Mouse (Mus musculus): ENCODE measurements around the gene Slc41a2.
"Not testable (repeated sequence)": the region's sequence is repeated elsewhere in the genome, so short reads cannot be mapped to it uniquely, and the experiment has no call there.

Slc41a2 gene

GRCm38 (mm10) chr10:83351779-83352178 lies 14.1 kb upstream of the Slc41a2 start:
- DNase-seq (ENCODE audit: low read depth), result not testable (repeated sequence)

GRCm38 (mm10) chr10:83350689-83351088 lies 13.0 kb upstream of the Slc41a2 start:
- no peak for DNase-seq (ENCODE audit: low read depth)

GRCm38 (mm10) chr10:83347494-83347893 lies 9.8 kb upstream of the Slc41a2 start:
- DNase-seq (ENCODE audit: low read depth), result no peak

GRCm38 (mm10) chr10:83346359-83346736 lies 8.7 kb upstream of the Slc41a2 start:
- DNase-seq (ENCODE audit: low read depth), result no peak

GRCm38 (mm10) chr10:83345693-83346358 lies 8.1 kb upstream of the Slc41a2 start:
- no peak for DNase-seq (ENCODE audit: low read depth)

GRCm38 (mm10) chr10:83343828-83344685 lies 6.4 kb upstream of the Slc41a2 start:
- peak; percentile 53 for DNase-seq (ENCODE audit: low read depth)

GRCm38 (mm10) chr10:83343171-83343570 lies 5.5 kb upstream of the Slc41a2 start:
- peak; percentile 76 for DNase-seq (ENCODE audit: low read depth)

GRCm38 (mm10) chr10:83341226-83341625 lies 3.5 kb upstream of the Slc41a2 start:
- DNase-seq (ENCODE audit: low read depth), result no peak

GRCm38 (mm10) chr10:83337971-83338598 lies 403 bp upstream of the Slc41a2 start:
- DNase-seq (ENCODE audit: low read depth), result no peak

- DNase-seq (ENCODE audit: low read depth), result no peak
Observed at GRCm38 (mm10) chr10:83336336-83336735, 1.3 kb downstream of the Slc41a2 start.

- no peak for DNase-seq (ENCODE audit: low read depth)
Observed at GRCm38 (mm10) chr10:83332581-83332980, 5.1 kb downstream of the Slc41a2 start.

- DNase-seq (ENCODE audit: low read depth), result no peak
Observed at GRCm38 (mm10) chr10:83331811-83332210, 5.9 kb downstream of the Slc41a2 start.

GRCm38 (mm10) chr10:83330336-83330735 lies 7.3 kb downstream of the Slc41a2 start:
- DNase-seq (ENCODE audit: low read depth), result no peak

GRCm38 (mm10) chr10:83328791-83329190 lies 8.9 kb downstream of the Slc41a2 start:
- peak; percentile 14 for DNase-seq (ENCODE audit: low read depth)

GRCm38 (mm10) chr10:83326648-83327285 lies 10.9 kb downstream of the Slc41a2 start:
- DNase-seq (ENCODE audit: low read depth), result no peak

- no peak for DNase-seq (ENCODE audit: low read depth)
Observed at GRCm38 (mm10) chr10:83325903-83326302, 11.8 kb downstream of the Slc41a2 start.

- no peak for DNase-seq (ENCODE audit: low read depth)
Observed at GRCm38 (mm10) chr10:83324871-83325270, 12.8 kb downstream of the Slc41a2 start.

GRCm38 (mm10) chr10:83322551-83323100 lies 15.1 kb downstream of the Slc41a2 start:
- DNase-seq (ENCODE audit: low read depth), result no peak

GRCm38 (mm10) chr10:83321528-83321927 lies 16.2 kb downstream of the Slc41a2 start:
- no peak for DNase-seq (ENCODE audit: low read depth)

GRCm38 (mm10) chr10:83320870-83321269 lies 16.8 kb downstream of the Slc41a2 start:
- DNase-seq (ENCODE audit: low read depth), result peak; percentile 85

- peak; percentile 50 for DNase-seq (ENCODE audit: low read depth)
Observed at GRCm38 (mm10) chr10:83320396-83320795, 17.3 kb downstream of the Slc41a2 start.

GRCm38 (mm10) chr10:83313033-83313432 lies 24.6 kb downstream of the Slc41a2 start:
- no peak for DNase-seq (ENCODE audit: low read depth)
